Mouse (Mus musculus): ENCODE measurements at regions not wholly inside any gene's neighbourhood (a gene's known extent, or its start where the extent isn't known, plus 50 kb on each side); places are given as distances from the start of the nearest gene placed in this dataset.

DNA sequence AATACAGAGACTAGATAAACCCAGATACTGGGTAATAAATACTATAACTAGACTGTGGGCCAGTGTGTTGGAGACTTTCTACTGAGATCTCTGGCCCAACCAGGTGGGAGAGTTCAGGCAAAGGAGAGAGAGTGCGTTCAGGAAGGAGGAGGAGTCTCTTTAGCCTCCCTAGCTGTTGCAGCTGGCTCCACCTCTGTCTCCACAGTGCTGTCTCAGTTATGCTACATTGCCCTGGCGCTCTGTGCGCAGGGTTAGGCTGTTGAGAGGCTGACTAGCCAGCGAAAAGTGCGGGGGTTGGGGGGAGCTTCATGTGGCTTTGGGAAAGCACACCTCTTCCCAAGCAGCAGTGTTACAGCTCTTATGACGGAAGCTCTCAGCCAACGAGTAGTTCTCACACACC, 104.7 kb upstream of the Syndig1 start:
- Histone ChIP-seq H3K27me3 (ENCODE audit: insufficient read depth, low read length) (no peaks in the 10 kb centered on the region), H3K4me3 (ENCODE audit: low read depth, low read length) (no peak overlapping the region), H3K36me3 (ENCODE audit: insufficient read depth) (no peaks in the 10 kb centered on the region), H3K27ac (ENCODE audit: low read depth) (no peak overlapping the region), H3K4me2 (no peak overlapping the region), H3K9me3 (ENCODE audit: low read depth, low read length) (no peaks in the 10 kb centered on the region), H3K4me1 (ENCODE audit: insufficient read depth) (no peaks in the 10 kb centered on the region), H3K9ac (no peak overlapping the region)
- ATAC-seq (ENCODE audit: insufficient read depth) (no peak), DNase-seq (no peak)
- 18% methylated on average over 7 of the region's 7 CpGs for WGBS
- TF ChIP-seq CTCF (IDR thresholded peaks at IDR 0.05; ENCODE audit: low read depth) = no peak

DNA sequence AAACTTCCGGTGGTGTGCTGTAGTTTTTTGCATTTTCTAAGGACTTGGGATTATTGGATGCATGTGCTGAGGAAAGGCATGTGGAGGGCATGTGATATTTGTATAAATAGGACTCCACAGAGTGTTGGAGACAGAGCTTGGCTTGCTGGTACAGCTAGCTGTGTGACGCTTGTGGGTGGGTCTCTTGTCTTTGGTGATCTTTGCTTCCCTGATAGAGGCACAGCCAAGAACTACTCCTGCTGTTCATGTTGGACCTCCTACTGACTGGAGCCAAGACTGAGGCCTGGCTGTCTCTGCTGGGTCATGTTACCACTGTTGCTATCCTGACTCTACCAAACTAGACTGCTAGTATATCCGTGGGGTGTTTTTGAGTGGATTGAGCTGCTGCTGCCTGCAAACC, 103.1 kb upstream of the Syndig1 start:
- peak; percentile 60; the same call in 1 of the 2 replicates for ATAC-seq (ENCODE audit: insufficient read depth)
- Histone ChIP-seq H3K36me3 (ENCODE audit: insufficient read depth) (no peaks in the 10 kb centered on the region), H3K9ac (no peak overlapping the region), H3K9me3 (ENCODE audit: low read depth, low read length) (no peaks in the 10 kb centered on the region), H3K27ac (ENCODE audit: low read depth) (no peak overlapping the region), H3K27me3 (ENCODE audit: insufficient read depth, low read length) (no peaks in the 10 kb centered on the region), H3K4me1 (ENCODE audit: insufficient read depth) (no peaks in the 10 kb centered on the region), H3K4me3 (ENCODE audit: low read depth, low read length) (no peak overlapping the region), H3K4me2 (no peak overlapping the region)
- TF ChIP-seq CTCF (IDR thresholded peaks at IDR 0.05; ENCODE audit: low read depth) = no peak
- DNase-seq = peak; percentile 5
- WGBS = 55% methylated on average over 3 of the region's 3 CpGs

DNA sequence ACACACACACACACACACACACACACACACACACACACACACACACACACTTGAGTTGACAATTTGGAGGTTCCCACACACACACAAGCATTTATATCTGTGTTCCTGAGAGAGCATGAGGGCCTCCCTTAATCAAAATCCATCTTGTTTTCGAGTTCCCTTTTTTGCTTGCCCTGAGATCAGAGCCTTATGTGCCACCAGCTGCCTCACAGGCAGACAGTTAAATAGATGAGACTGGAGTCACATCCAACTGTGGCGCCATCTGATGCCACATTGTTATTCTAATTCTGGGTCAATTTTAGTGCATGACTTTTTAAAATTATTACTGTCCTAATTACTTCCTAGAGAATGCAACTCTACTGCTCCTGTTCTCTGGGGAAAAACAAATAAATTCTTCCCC, 91.2 kb upstream of the Syndig1 start:
- Histone ChIP-seq H3K27me3 (ENCODE audit: insufficient read depth, low read length) (no peaks in the 10 kb centered on the region), H3K36me3 (ENCODE audit: insufficient read depth) (no peaks in the 10 kb centered on the region), H3K4me1 (ENCODE audit: insufficient read depth) (no peaks in the 10 kb centered on the region), H3K9me3 (ENCODE audit: low read depth, low read length) (no peaks in the 10 kb centered on the region), H3K27ac (ENCODE audit: low read depth) (no peak overlapping the region), H3K9ac (no peak overlapping the region), H3K4me3 (ENCODE audit: low read depth, low read length) (no peak overlapping the region), H3K4me2 (no peak overlapping the region)
- WGBS = 53% methylated on average over 2 of the region's 2 CpGs
- ATAC-seq (ENCODE audit: insufficient read depth) (no peak), DNase-seq (no peak)
- TF ChIP-seq CTCF (IDR thresholded peaks at IDR 0.05; ENCODE audit: low read depth) = no peak

DNA sequence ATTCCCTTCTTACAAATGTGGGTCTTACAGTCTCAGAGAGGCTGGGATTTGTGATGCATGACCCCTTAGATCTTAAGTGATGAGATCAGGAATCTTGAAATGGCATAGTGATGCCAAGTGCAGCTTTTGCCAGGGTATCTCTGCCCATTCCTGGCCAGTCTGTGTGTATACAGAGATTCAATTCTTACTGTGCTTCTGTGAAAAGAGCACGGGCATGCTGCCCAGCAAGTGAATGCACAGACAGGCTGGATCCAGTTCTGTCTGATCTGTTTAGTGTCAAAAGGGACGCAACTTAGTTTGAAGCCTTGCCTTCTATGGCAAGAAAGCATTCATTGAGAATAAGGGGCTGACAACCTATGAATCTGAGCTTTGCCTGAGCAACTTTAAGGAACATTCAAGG, 89.1 kb upstream of the Syndig1 start:
- no peak overlapping the region for H3K4me3 ChIP-seq (ENCODE audit: low read depth, low read length)
- no peak for ATAC-seq (ENCODE audit: insufficient read depth)
- 83% methylated on average over 2 of the region's 2 CpGs for WGBS
- H3K9me3 ChIP-seq (ENCODE audit: low read depth, low read length) = no peaks in the 10 kb centered on the region
- no peak for TF ChIP-seq CTCF (IDR thresholded peaks at IDR 0.05; ENCODE audit: low read depth)
- H3K27me3 ChIP-seq (ENCODE audit: insufficient read depth, low read length) = no peaks in the 10 kb centered on the region
- H3K27ac ChIP-seq (ENCODE audit: low read depth) = no peak overlapping the region
- no peak for DNase-seq
- H3K4me2 ChIP-seq = no peak overlapping the region
- no peaks in the 10 kb centered on the region for H3K36me3 ChIP-seq (ENCODE audit: insufficient read depth)
- H3K9ac ChIP-seq = no peak overlapping the region
- H3K4me1 ChIP-seq (ENCODE audit: insufficient read depth) = no peaks in the 10 kb centered on the region

DNA sequence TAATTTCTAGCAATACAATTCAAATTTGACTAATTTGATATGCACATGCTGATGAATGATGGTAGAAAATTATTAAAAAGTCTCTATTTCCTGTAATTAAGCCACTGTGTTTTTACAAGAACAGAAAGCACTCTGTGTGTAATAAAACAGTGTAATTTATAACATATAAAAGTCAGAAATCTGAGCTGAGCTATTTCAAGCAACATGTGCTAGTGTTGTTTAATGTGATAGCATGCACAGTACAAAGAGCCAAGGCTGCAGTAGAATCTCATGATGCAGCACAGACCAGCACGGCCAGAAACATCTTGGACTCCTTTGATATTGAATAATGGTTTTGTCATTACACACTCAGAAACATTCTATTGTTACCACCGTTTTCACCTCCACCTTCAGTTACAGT, 86.3 kb upstream of the Syndig1 start:
- H3K9me3 ChIP-seq (ENCODE audit: low read depth, low read length) = no peaks in the 10 kb centered on the region
- no peaks in the 10 kb centered on the region for H3K36me3 ChIP-seq (ENCODE audit: insufficient read depth)
- H3K27me3 ChIP-seq (ENCODE audit: insufficient read depth, low read length) = no peaks in the 10 kb centered on the region
- no peaks in the 10 kb centered on the region for H3K4me1 ChIP-seq (ENCODE audit: insufficient read depth)
- H3K27ac ChIP-seq (ENCODE audit: low read depth) = no peak overlapping the region
- H3K4me2 ChIP-seq = no peak overlapping the region
- H3K9ac ChIP-seq = no peak overlapping the region
- DNase-seq (no peak), ATAC-seq (ENCODE audit: insufficient read depth) (no peak)
- no peak overlapping the region for H3K4me3 ChIP-seq (ENCODE audit: low read depth, low read length)
- 82% methylated on average over 2 of the region's 2 CpGs for WGBS
- TF ChIP-seq CTCF (IDR thresholded peaks at IDR 0.05; ENCODE audit: low read depth) = no peak

DNA sequence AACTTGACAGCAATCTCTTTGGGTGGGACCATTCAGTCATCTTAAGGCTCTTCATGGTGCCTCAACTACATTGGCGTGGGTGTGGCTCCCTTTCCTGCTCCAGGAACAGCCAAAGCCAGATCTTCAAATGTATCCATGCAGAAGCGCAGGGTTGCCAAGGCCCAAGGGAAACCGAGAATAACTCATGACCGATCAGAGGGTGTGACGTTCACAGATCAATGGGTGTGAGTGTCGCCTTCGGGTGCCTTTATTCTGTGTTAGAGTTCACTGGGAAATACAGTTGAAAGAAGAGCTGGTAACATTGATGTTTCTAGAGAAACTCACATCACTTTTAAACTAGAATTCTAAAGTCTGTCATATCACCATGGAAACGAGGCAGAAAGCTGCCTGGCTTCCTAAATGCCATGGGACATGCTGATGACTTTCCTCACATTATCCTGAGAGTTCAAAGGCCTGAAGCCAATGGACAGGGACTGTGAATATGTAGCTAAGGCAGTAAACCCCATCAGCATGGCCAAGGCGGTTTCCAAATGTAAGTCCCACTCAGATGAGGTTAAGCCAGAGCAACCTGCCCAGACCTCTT, 80.7 kb upstream of the Syndig1 start:
- WGBS = 85% methylated on average over 9 of the region's 9 CpGs

DNA sequence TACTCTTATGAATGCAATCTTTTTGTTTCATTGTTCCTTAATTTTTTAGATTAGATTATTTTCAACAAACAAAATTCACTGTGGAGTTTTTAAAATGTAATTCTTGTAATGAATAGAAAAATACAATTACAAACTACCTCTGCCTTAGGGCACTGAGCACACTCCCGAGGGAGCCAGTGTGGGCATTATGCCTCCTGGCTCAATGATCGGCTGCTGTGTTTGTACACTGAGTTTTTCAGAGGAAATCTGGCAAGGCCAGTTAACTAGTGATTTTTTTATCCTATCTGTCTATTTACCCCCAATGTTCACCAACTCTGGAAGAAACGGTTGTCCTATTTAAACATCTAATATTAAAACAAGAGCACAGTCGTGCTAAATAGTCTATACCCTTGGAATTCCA, 69.9 kb upstream of the Syndig1 start:
- ATAC-seq (ENCODE audit: insufficient read depth) (no peak), DNase-seq (no peak)
- Histone ChIP-seq H3K4me3 (ENCODE audit: low read depth, low read length) (no peak overlapping the region), H3K9me3 (ENCODE audit: low read depth, low read length) (no peaks in the 10 kb centered on the region), H3K27me3 (ENCODE audit: insufficient read depth, low read length) (no peaks in the 10 kb centered on the region), H3K4me2 (no peak overlapping the region), H3K36me3 (ENCODE audit: insufficient read depth) (no peaks in the 10 kb centered on the region), H3K9ac (no peak overlapping the region), H3K27ac (ENCODE audit: low read depth) (no peak overlapping the region), H3K4me1 (ENCODE audit: insufficient read depth) (no peaks in the 10 kb centered on the region)
- WGBS = 70% methylated on average over 4 of the region's 4 CpGs
- no peak for TF ChIP-seq CTCF (IDR thresholded peaks at IDR 0.05; ENCODE audit: low read depth)

More for the DNA sequence above, 80.7 kb upstream of the Syndig1 start:
- ATAC-seq (ENCODE audit: insufficient read depth) (no peak), DNase-seq (no peak)
- Histone ChIP-seq H3K9me3 (ENCODE audit: low read depth, low read length) (no peaks in the 10 kb centered on the region), H3K4me3 (ENCODE audit: low read depth, low read length) (no peak overlapping the region), H3K4me2 (no peak overlapping the region), H3K9ac (no peak overlapping the region), H3K27ac (ENCODE audit: low read depth) (no peak overlapping the region), H3K27me3 (ENCODE audit: insufficient read depth, low read length) (no peaks in the 10 kb centered on the region), H3K36me3 (ENCODE audit: insufficient read depth) (no peaks in the 10 kb centered on the region), H3K4me1 (ENCODE audit: insufficient read depth) (no peaks in the 10 kb centered on the region)
- TF ChIP-seq CTCF (IDR thresholded peaks at IDR 0.05; ENCODE audit: low read depth) = no peak

DNA sequence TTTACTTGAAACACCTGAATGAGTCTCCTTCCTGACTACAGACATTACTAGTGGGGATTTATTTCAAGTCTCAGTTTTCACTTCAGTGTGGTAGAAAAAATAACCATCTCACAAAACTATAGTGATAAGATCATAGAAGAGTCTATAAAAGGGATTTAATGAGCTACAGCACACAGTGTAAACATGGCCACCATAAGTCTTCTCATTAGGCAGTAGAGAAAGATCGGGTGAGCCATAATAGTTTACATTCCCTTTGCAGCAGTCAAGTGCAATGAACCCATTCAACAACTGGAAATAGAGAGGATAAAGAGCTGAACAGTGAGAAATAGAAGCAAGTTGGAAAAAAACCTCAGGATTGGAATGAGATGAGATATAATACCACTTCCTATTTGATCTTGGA, 65.1 kb upstream of the Syndig1 start:
- H3K27ac ChIP-seq (ENCODE audit: low read depth) = no peak overlapping the region
- no peaks in the 10 kb centered on the region for H3K4me1 ChIP-seq (ENCODE audit: insufficient read depth)
- WGBS = 60% methylated on average over 1 of the region's 1 CpGs
- ATAC-seq (ENCODE audit: insufficient read depth) (no peak), DNase-seq (no peak)
- no peak overlapping the region for H3K9ac ChIP-seq
- no peaks in the 10 kb centered on the region for H3K9me3 ChIP-seq (ENCODE audit: low read depth, low read length)
- TF ChIP-seq CTCF (IDR thresholded peaks at IDR 0.05; ENCODE audit: low read depth) = no peak
- H3K4me2 ChIP-seq = no peak overlapping the region
- H3K36me3 ChIP-seq (ENCODE audit: insufficient read depth) = no peaks in the 10 kb centered on the region
- no peak overlapping the region for H3K4me3 ChIP-seq (ENCODE audit: low read depth, low read length)
- no peaks in the 10 kb centered on the region for H3K27me3 ChIP-seq (ENCODE audit: insufficient read depth, low read length)
